19 mouse cellular contexts compared by ENCODE assay signal in the genomic region with DNA sequence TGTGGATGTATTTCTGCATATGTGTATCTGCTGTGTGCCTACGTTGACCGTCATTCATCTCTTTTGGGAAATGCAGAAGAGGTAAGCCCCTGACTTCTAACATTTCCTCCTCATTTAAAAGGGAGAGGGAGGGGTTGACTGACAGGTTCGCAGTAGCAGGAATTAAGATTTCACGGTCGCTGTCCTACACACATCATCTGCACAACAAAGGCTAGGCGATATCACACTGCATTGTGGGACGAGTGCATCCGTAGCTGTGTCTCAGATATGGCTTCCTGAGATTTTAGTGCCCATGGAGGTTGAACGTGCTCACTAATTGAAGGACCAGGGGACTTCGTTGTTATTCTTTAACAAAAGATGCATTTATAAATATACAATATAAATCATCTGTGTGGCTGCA.
A peak's percentile ranks its signal among the peaks of the same experiment; 100 is the strongest.
DNase-seq lines count a peak whose midpoint lies in the region; ATAC-seq and TF ChIP-seq lines count a peak whose summit lies in the region.
"Had no signal": no experiment of that assay in that cellular context is flagged by ENCODE, and none has a peak within 500 bp of the region (broad histone marks: within the 10 kb centered on the region; RNA-seq: fewer than 3 reads in every experiment).

No protein-coding gene starts in this region.

- H3K4me3 ChIP-seq in layer of hippocampus, adult 2 months, result no peak overlapping the region
- H3K4me3 ChIP-seq in hindbrain, embryonic 11.5 days (ENCODE audit: low read depth, low read length), result no peak overlapping the region
- H3K4me3 ChIP-seq in midbrain, embryonic 11.5 days (ENCODE audit: low read depth, low read length), result no peak overlapping the region
- H3K4me3 ChIP-seq in lung, postnatal 0 days (ENCODE audit: low read depth, low read length), result no peak overlapping the region
- no peak overlapping the region for H3K4me3 ChIP-seq in gastrocnemius, adult 2 months
- H3K4me3 ChIP-seq: embryonic facial prominence, embryonic 15.5 days; heart, embryonic 10.5 days; limb, embryonic 13.5 days; stomach, embryonic 15.5 days had no signal

- H3K27ac ChIP-seq in layer of hippocampus, adult 2 months, result peak overlapping the region; percentile 85
- H3K27ac ChIP-seq in hindbrain, embryonic 11.5 days (ENCODE audit: low read depth, low read length), result peak overlapping the region; percentile 59; the same call in 1 of the 2 replicates
- H3K27ac ChIP-seq in midbrain, embryonic 11.5 days (ENCODE audit: low read depth, low read length), result no peak overlapping the region; the same call in 1 of the 2 replicates
- no peak overlapping the region for H3K27ac ChIP-seq in lung, postnatal 0 days (ENCODE audit: low read length)
- no peak overlapping the region for H3K27ac ChIP-seq in gastrocnemius, adult 2 months
- H3K27ac ChIP-seq: embryonic facial prominence, embryonic 15.5 days; heart, embryonic 10.5 days; limb, embryonic 13.5 days; stomach, embryonic 15.5 days had no signal

- intact Hi-C loops in left cerebral cortex, postnatal 10 days (cut with DNase I), result no loop called here
- intact Hi-C loops in gastrocnemius, adult 2 months (cut with DNase I), result no loop called here

- H3K4me1 ChIP-seq in hindbrain, embryonic 11.5 days (replicated peaks; ENCODE audit: control insufficient read depth, insufficient read depth, low read length), result peaks cover 2% of the 10 kb centered on the region
- peaks cover 10% of the 10 kb centered on the region for H3K4me1 ChIP-seq in midbrain, embryonic 11.5 days (ENCODE audit: control insufficient read depth, insufficient read depth, low read length)
- H3K4me1 ChIP-seq in lung, postnatal 0 days (ENCODE audit: insufficient read depth, low read depth, low read length), result no peaks in the 10 kb centered on the region
- H3K4me1 ChIP-seq: limb, embryonic 13.5 days had no signal

- ATAC-seq in hindbrain, embryonic 11.5 days (ENCODE audit: low FRiP score), result peak; percentile 72
- ATAC-seq in midbrain, embryonic 11.5 days (ENCODE audit: low FRiP score), result peak; percentile 70
- no peak for ATAC-seq in lung, postnatal 0 days
- ATAC-seq: inflammation-experienced regulatory T-cells, adult 6 months had no signal

- TF ChIP-seq EP300 in lung, postnatal 0 days (IDR thresholded peaks at IDR 0.05), result no peak

- no peaks in the 10 kb centered on the region for H3K27me3 ChIP-seq in hindbrain, embryonic 11.5 days (ENCODE audit: control insufficient read depth, insufficient read depth, low read length)
- no peaks in the 10 kb centered on the region for H3K27me3 ChIP-seq in midbrain, embryonic 11.5 days (ENCODE audit: control insufficient read depth, insufficient read depth, low read length)
- H3K27me3 ChIP-seq in lung, postnatal 0 days (replicated peaks; ENCODE audit: insufficient read depth, low read length), result no peaks in the 10 kb centered on the region
- H3K27me3 ChIP-seq: embryonic facial prominence, embryonic 15.5 days; limb, embryonic 13.5 days; stomach, embryonic 15.5 days had no signal

- H3K36me3 ChIP-seq in hindbrain, embryonic 11.5 days (ENCODE audit: control insufficient read depth, insufficient read depth, low read length), result no peaks in the 10 kb centered on the region
- no peaks in the 10 kb centered on the region for H3K36me3 ChIP-seq in midbrain, embryonic 11.5 days (ENCODE audit: control insufficient read depth, insufficient read depth, low read length)
- H3K36me3 ChIP-seq in lung, postnatal 0 days (ENCODE audit: insufficient read depth, low read length), result no peaks in the 10 kb centered on the region
- H3K36me3 ChIP-seq: embryonic facial prominence, embryonic 15.5 days; heart, embryonic 10.5 days; limb, embryonic 13.5 days; stomach, embryonic 15.5 days had no signal

- no peak overlapping the region for H3K9ac ChIP-seq in hindbrain, embryonic 11.5 days (ENCODE audit: low read depth, low read length)
- H3K9ac ChIP-seq in midbrain, embryonic 11.5 days (ENCODE audit: low read length), result no peak overlapping the region
- H3K9ac ChIP-seq in lung, postnatal 0 days (replicated peaks; ENCODE audit: low read depth), result no peak overlapping the region
- H3K9ac ChIP-seq: embryonic facial prominence, embryonic 15.5 days; limb, embryonic 13.5 days; stomach, embryonic 15.5 days had no signal

- H3K4me2 ChIP-seq in hindbrain, embryonic 11.5 days (replicated peaks; ENCODE audit: low read depth, low read length), result no peak overlapping the region
- H3K4me2 ChIP-seq in midbrain, embryonic 11.5 days, result no peak overlapping the region
- no peak overlapping the region for H3K4me2 ChIP-seq in lung, postnatal 0 days (replicated peaks; ENCODE audit: low read depth, low read length)
- H3K4me2 ChIP-seq: embryonic facial prominence, embryonic 15.5 days; limb, embryonic 13.5 days; stomach, embryonic 15.5 days had no signal

- TF ChIP-seq CTCF in layer of hippocampus, adult 2 months (conservative IDR thresholded peaks at IDR 0.05), result no peak
- no peak for TF ChIP-seq CTCF in lung, postnatal 0 days (IDR thresholded peaks at IDR 0.05)
- no peak for TF ChIP-seq CTCF in gastrocnemius, adult 2 months (IDR thresholded peaks at IDR 0.05)

- H3K9me3 ChIP-seq in hindbrain, embryonic 11.5 days (ENCODE audit: control insufficient read depth, low read length), result no peaks in the 10 kb centered on the region
- no peaks in the 10 kb centered on the region for H3K9me3 ChIP-seq in midbrain, embryonic 11.5 days (ENCODE audit: control insufficient read depth, low read length)
- H3K9me3 ChIP-seq in lung, postnatal 0 days (ENCODE audit: low read length), result no peaks in the 10 kb centered on the region
- H3K9me3 ChIP-seq: embryonic facial prominence, embryonic 15.5 days; heart, embryonic 10.5 days; limb, embryonic 13.5 days; stomach, embryonic 15.5 days had no signal

- 28% methylated on average over 10 of the region's 10 CpGs for WGBS in hindbrain, embryonic 11.5 days
- 26% methylated on average over 10 of the region's 10 CpGs for WGBS in midbrain, embryonic 11.5 days
- 60% methylated on average over 10 of the region's 10 CpGs for WGBS in lung, postnatal 0 days

- DNase-seq in layer of hippocampus, adult 2 months (ENCODE audit: low spot score in 2 of 2), result no peak
- DNase-seq in layer of hippocampus, postnatal 10 days (ENCODE audit: low spot score in 2 of 2), result no peak
- DNase-seq in hindbrain, embryonic 11.5 days (ENCODE audit: low spot score), result peak; percentile 49
- no peak for DNase-seq in midbrain, embryonic 11.5 days (ENCODE audit: low spot score, missing footprints)
- DNase-seq in lung, postnatal 0 days (ENCODE audit: low spot score), result no peak
- no peak for DNase-seq in left cerebral cortex, postnatal 10 days (ENCODE audit: extremely low spot score in 1 of 2, low spot score in 2 of 2)
- no peak for DNase-seq in gastrocnemius, adult 2 months
- DNase-seq: adrenal gland, postnatal 36 days; cerebellum, adult 8-10 months; heart, postnatal 10 days; kidney, adult 9 months; lung, postnatal 14 days; right cerebral cortex, postnatal 14 days; thymus, adult 2 months had no signal

Comparison
In these comparisons a context has a peak if more than half of its experiments do, and no peak if none do; other contexts are left out.
1. H3K27ac ChIP-seq: peak in layer of hippocampus, adult 2 months (single experiment) and hindbrain, embryonic 11.5 days (single experiment); none in midbrain, embryonic 11.5 days (single experiment), lung, postnatal 0 days (single experiment) and gastrocnemius, adult 2 months (single experiment).